Mouse (Mus musculus): ENCODE measurements at regions not wholly inside any gene's neighbourhood (a gene's known extent, or its start where the extent isn't known, plus 50 kb on each side); places are given as distances from the start of the nearest gene placed in this dataset.

- H3K27me3 ChIP-seq, result no peaks in the 10 kb centered on the region
- ATAC-seq (replicated peaks), result no peak
- no peak overlapping the region for H3K4me2 ChIP-seq (replicated peaks)
- no peak overlapping the region for H3K4me3 ChIP-seq
- H3K9me3 ChIP-seq, result no peaks in the 10 kb centered on the region
- 90% methylated on average over 5 of the region's 5 CpGs for WGBS
- no peak overlapping the region for H3K27ac ChIP-seq (replicated peaks)
- peaks cover 3% of the 10 kb centered on the region; the same call in 1 of the 2 replicates for H3K4me1 ChIP-seq
- no peaks in the 10 kb centered on the region for H3K36me3 ChIP-seq
- H3K9ac ChIP-seq (replicated peaks), result no peak overlapping the region
Measured at GRCm38 (mm10) chr9:43684596-43684995, 59.2 kb upstream of the Nectin1 start.

- Histone ChIP-seq H3K9ac (replicated peaks) (no peak overlapping the region), H3K9me3 (no peaks in the 10 kb centered on the region), H3K4me3 (no peak overlapping the region), H3K36me3 (no peaks in the 10 kb centered on the region), H3K27ac (replicated peaks) (no peak overlapping the region), H3K4me1 (no peaks in the 10 kb centered on the region), H3K27me3 (no peaks in the 10 kb centered on the region), H3K4me2 (replicated peaks) (no peak overlapping the region)
- 83% methylated on average over 1 of the region's 1 CpGs for WGBS
- no peak for ATAC-seq (replicated peaks)
Measured at GRCm38 (mm10) chr9:43692015-43692414, 51.8 kb upstream of the Nectin1 start.

GRCm38 (mm10) chr9:43692538-43692937, 51.2 kb upstream of the Nectin1 start:
- Histone ChIP-seq H3K9ac (replicated peaks) (no peak overlapping the region), H3K4me2 (replicated peaks) (no peak overlapping the region), H3K27ac (replicated peaks) (no peak overlapping the region), H3K27me3 (no peaks in the 10 kb centered on the region), H3K36me3 (no peaks in the 10 kb centered on the region), H3K4me3 (no peak overlapping the region), H3K9me3 (no peaks in the 10 kb centered on the region), H3K4me1 (no peaks in the 10 kb centered on the region)
- 85% methylated on average over 10 of the region's 10 CpGs for WGBS
- ATAC-seq (replicated peaks), result no peak

Measured in forebrain, embryonic 15.5 days (tissue).